Mouse (Mus musculus): ENCODE measurements at regions not wholly inside any gene's neighbourhood (a gene's known extent, or its start where the extent isn't known, plus 50 kb on each side); places are given as distances from the start of the nearest gene placed in this dataset.

DNA sequence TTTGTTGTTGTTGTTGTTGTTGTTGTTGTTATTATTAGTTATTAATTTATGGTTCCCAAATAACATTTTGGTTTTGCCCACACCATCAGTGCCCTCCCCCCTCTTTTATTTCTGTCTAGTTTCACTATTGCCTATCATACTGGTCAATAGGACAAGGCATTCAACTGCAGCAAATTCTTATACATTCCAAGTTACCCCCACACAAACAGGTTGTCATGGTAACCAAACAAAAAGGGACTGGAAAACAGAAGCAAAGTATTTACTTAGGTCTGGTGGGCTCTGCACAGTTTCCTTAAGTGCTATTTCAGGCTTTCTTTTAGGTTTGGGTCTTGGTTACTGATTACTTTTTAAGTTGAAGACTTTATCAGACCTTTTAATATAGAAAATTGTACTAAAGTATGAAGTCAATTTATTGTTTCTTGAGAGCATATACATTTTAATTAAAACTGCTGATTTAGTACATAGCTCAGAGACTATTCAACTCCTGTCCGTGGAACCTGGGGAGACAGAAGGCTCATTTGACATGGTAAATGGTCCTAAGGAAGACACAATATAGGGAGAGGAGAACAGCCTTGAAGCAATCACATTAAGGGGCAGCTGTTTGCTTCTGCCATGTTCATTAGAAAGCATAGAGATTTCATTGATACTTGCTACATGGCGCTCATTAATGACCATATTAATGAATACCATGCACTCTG is 90.3 kb downstream of the Brms1l start:
- DNase-seq (ENCODE audit: low read depth, low spot score), result no peak
